In the genomic region with DNA sequence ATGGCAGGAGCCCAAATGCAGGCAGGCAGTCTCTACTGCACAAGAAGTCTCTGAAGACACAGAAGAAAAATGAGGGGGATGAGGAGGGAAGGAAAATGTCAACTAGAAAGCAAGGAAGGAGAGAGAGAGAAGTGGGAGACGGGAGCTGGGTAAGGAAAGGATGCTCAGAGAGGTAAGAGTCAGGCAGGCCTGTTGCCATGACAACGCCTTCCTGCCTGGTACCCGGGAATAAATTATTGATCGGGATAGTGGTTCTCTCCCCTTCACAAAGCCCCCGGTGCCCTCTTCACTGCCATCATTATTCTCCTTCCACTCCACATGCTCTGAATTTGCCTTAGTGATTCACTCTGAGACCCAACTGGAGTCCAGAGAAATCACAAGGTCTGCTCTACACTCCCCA, we compare ENCODE assay signal across 13 mouse cellular contexts. TPM values are rescaled to one million over a fixed set of nuclear protein-coding genes. Genes with fewer than 3 reads are reported as not detected.
DNase-seq lines count a peak whose midpoint lies in the region; ATAC-seq lines count a peak whose summit lies in the region.
"Had no signal": no experiment of that assay in that cellular context is flagged by ENCODE, and none has a peak within 500 bp of the region (broad histone marks: within the 10 kb centered on the region; RNA-seq: fewer than 3 reads in every experiment).

No protein-coding gene starts in this region.

- H3K27me3 ChIP-seq in hindbrain, embryonic 13.5 days: no peaks in the 10 kb centered on the region
- no peaks in the 10 kb centered on the region for H3K27me3 ChIP-seq in midbrain, embryonic 14.5 days (ENCODE audit: control insufficient read depth, insufficient read depth, low read length)
- no peaks in the 10 kb centered on the region for H3K27me3 ChIP-seq in intestine, embryonic 16.5 days (replicated peaks; ENCODE audit: control insufficient read depth, insufficient read depth, low read length)
- H3K27me3 ChIP-seq: embryonic facial prominence, embryonic 15.5 days; liver, embryonic 15.5 days had no signal

- DNase-seq in right cerebral cortex, postnatal 10 days (ENCODE audit: low spot score in 2 of 2): peak; percentile 63 to 73
- DNase-seq in right cerebral cortex, postnatal 36 days (ENCODE audit: low spot score in 2 of 2): no peak
- DNase-seq in midbrain, embryonic 14.5 days: peak; percentile 89
- DNase-seq in cerebellum, adult 8-10 months: no peak
- no peak for DNase-seq in testis, postnatal 10 days (ENCODE audit: low spot score)
- DNase-seq: adrenal gland, postnatal 36 days; kidney, postnatal 14 days; lung, postnatal 4 days had no signal

- H3K9ac ChIP-seq in hindbrain, embryonic 13.5 days: no peak overlapping the region
- H3K9ac ChIP-seq in midbrain, embryonic 14.5 days (replicated peaks; ENCODE audit: low read length): no peak overlapping the region
- no peak overlapping the region for H3K9ac ChIP-seq in intestine, embryonic 16.5 days (ENCODE audit: low read depth, low read length)
- H3K9ac ChIP-seq: embryonic facial prominence, embryonic 15.5 days; heart, embryonic 15.5 days; liver, embryonic 15.5 days had no signal

- no peaks in the 10 kb centered on the region for H3K36me3 ChIP-seq in hindbrain, embryonic 13.5 days
- H3K36me3 ChIP-seq in midbrain, embryonic 14.5 days (ENCODE audit: control insufficient read depth, insufficient read depth, low read length): no peaks in the 10 kb centered on the region
- H3K36me3 ChIP-seq in intestine, embryonic 16.5 days (ENCODE audit: control insufficient read depth, insufficient read depth, low read length): no peaks in the 10 kb centered on the region
- H3K36me3 ChIP-seq: embryonic facial prominence, embryonic 15.5 days; heart, embryonic 15.5 days; liver, embryonic 15.5 days had no signal

- peaks cover 64% of the 10 kb centered on the region for H3K4me1 ChIP-seq in hindbrain, embryonic 13.5 days (replicated peaks)
- H3K4me1 ChIP-seq in midbrain, embryonic 14.5 days (ENCODE audit: control insufficient read depth, insufficient read depth, low read length): peaks cover 57% of the 10 kb centered on the region
- H3K4me1 ChIP-seq in intestine, embryonic 16.5 days (ENCODE audit: control insufficient read depth, insufficient read depth, low read length): no peaks in the 10 kb centered on the region
- H3K4me1 ChIP-seq: embryonic facial prominence, embryonic 15.5 days; heart, embryonic 15.5 days; liver, embryonic 15.5 days had no signal

- no peaks in the 10 kb centered on the region for H3K9me3 ChIP-seq in hindbrain, embryonic 13.5 days
- H3K9me3 ChIP-seq in midbrain, embryonic 14.5 days (ENCODE audit: control insufficient read depth, low read length): no peaks in the 10 kb centered on the region
- no peaks in the 10 kb centered on the region for H3K9me3 ChIP-seq in intestine, embryonic 16.5 days (ENCODE audit: control insufficient read depth, low read length)
- H3K9me3 ChIP-seq: embryonic facial prominence, embryonic 15.5 days; heart, embryonic 15.5 days; liver, embryonic 15.5 days had no signal

- no peak overlapping the region for H3K4me3 ChIP-seq in hindbrain, embryonic 13.5 days
- no peak overlapping the region for H3K4me3 ChIP-seq in midbrain, embryonic 14.5 days (replicated peaks; ENCODE audit: low read depth, low read length)
- no peak overlapping the region for H3K4me3 ChIP-seq in intestine, embryonic 16.5 days (ENCODE audit: low read length)
- H3K4me3 ChIP-seq: embryonic facial prominence, embryonic 15.5 days; heart, embryonic 15.5 days; liver, embryonic 15.5 days had no signal

- 25% methylated on average over 5 of the region's 5 CpGs for WGBS in hindbrain, embryonic 13.5 days
- WGBS in midbrain, embryonic 14.5 days: 25% methylated on average over 5 of the region's 5 CpGs
- WGBS in intestine, embryonic 16.5 days: 70% methylated on average over 5 of the region's 5 CpGs

- ATAC-seq in hindbrain, embryonic 13.5 days (ENCODE audit: low FRiP score): peak; percentile 78
- peak; percentile 77; the same call in 1 of the 2 replicates for ATAC-seq in midbrain, embryonic 14.5 days (ENCODE audit: low FRiP score, low TSS enrichment)
- ATAC-seq in intestine, embryonic 16.5 days: no peak

- H3K4me2 ChIP-seq in hindbrain, embryonic 13.5 days: peak overlapping the region; percentile 26; the same call in 1 of the 2 replicates
- peak overlapping the region; percentile 24 for H3K4me2 ChIP-seq in midbrain, embryonic 14.5 days (ENCODE audit: low read length)
- no peak overlapping the region for H3K4me2 ChIP-seq in intestine, embryonic 16.5 days (ENCODE audit: low read depth, low read length)
- H3K4me2 ChIP-seq: embryonic facial prominence, embryonic 15.5 days; heart, embryonic 15.5 days; liver, embryonic 15.5 days had no signal

- H3K27ac ChIP-seq in hindbrain, embryonic 13.5 days: peak overlapping the region; percentile 80
- H3K27ac ChIP-seq in midbrain, embryonic 14.5 days (replicated peaks; ENCODE audit: low read depth, low read length): peak overlapping the region; percentile 84
- no peak overlapping the region for H3K27ac ChIP-seq in intestine, embryonic 16.5 days (ENCODE audit: low read length)
- H3K27ac ChIP-seq: embryonic facial prominence, embryonic 15.5 days; heart, embryonic 15.5 days; liver, embryonic 15.5 days had no signal

RNA-seq across cellular contexts. Expression of a gene that starts 23.4 kb away (rescaled TPM):
- polyA plus RNA-seq in hindbrain, embryonic 13.5 days (2015; fragmentation: Nextera tagmentation; extraction: Ambion mirVana): 44.3 and 45.3 TPM in 2 replicates
- 37.8 and 48.6 TPM in 2 replicates for polyA plus RNA-seq in midbrain, embryonic 14.5 days (2014; fragmentation: Nextera tagmentation; extraction: Ambion mirVana)
- 2.0 and 2.3 TPM in 2 replicates for polyA plus RNA-seq in intestine, embryonic 16.5 days (2015; fragmentation: Nextera tagmentation; extraction: Ambion mirVana)

Comparison
In these comparisons a context has a peak if more than half of its experiments do, and no peak if none do; other contexts are left out.
1. DNase-seq: peak in right cerebral cortex, postnatal 10 days (2 of 2) and midbrain, embryonic 14.5 days (single experiment); none in right cerebral cortex, postnatal 36 days (0 of 2), cerebellum, adult 8-10 months (single experiment) and testis, postnatal 10 days (single experiment).
2. RNA of a gene that starts 23.4 kb away (polyA plus RNA-seq): 37.8 to 48.6 TPM in midbrain, embryonic 14.5 days and 44.3 to 45.3 TPM in hindbrain, embryonic 13.5 days; 2.0 to 2.3 TPM in intestine, embryonic 16.5 days; every median in the first group is over 10 times any median in the second.